Mouse (Mus musculus) MEL (cell line): ENCODE data around the gene Il4. TPM values are rescaled to one million over a fixed set of nuclear protein-coding genes. Genes with fewer than 3 reads are reported as not detected.
A peak's percentile ranks its signal among the peaks of the same experiment; 100 is the strongest.

Experiments
- DNase-seq: peaks from one replicate; pipeline ENCODE4 v3.0.0; 2011; ENCODE audit warnings: low read depth, low spot score
- H3K27ac ChIP-seq: 2 replicates; pipeline ENCODE4 v1.5.1; 2012; ENCODE audit warnings: low read depth, mild to moderate bottlenecking, control low read depth, low read length, moderate library complexity; ENCODE audit not compliant: control insufficient read depth
- H3K27me3 ChIP-seq, 2 experiments: fragments of 150-350 bp in 1 of 2; sonication (generic) in 1 of 2; 2 replicates each; pipeline ENCODE4 v1.6.1; 2012; ENCODE audit warnings: low read length in 2 of 2, mild to moderate bottlenecking in 2 of 2, improper control_type of control experiment in 1 of 2, moderate library complexity in 1 of 2; ENCODE audit not compliant: insufficient read depth in 2 of 2, control insufficient read depth in 1 of 2
- H3K36me3 ChIP-seq, 2 experiments: 2 replicates each; pipeline ENCODE4 v1.6.1; 2012 to 2014; ENCODE audit warnings: low read length in 2 of 2, improper control_type of control experiment in 1 of 2, inconsistent platforms in 1 of 2, mild to moderate bottlenecking in 1 of 2; ENCODE audit not compliant: insufficient read depth in 2 of 2, control insufficient read depth in 1 of 2
- H3K4me1 ChIP-seq, 2 experiments: fragments of 150-350 bp in 1 of 2; sonication (generic) in 1 of 2; 2 replicates each; pipeline ENCODE4 v1.6.1; 2012; ENCODE audit warnings: low read length in 2 of 2, improper control_type of control experiment in 1 of 2, mild to moderate bottlenecking in 1 of 2; ENCODE audit not compliant: insufficient read depth in 2 of 2, control insufficient read depth in 1 of 2
- H3K4me3 ChIP-seq, 2 experiments: fragments of 150-350 bp in 1 of 2; sonication (generic) in 1 of 2; 2 replicates each; pipeline ENCODE4 v1.5.1; 2012; ENCODE audit warnings: low read depth in 2 of 2, low read length in 2 of 2, mild to moderate bottlenecking in 2 of 2, moderate library complexity in 2 of 2, control low read depth in 1 of 2, improper control_type of control experiment in 1 of 2; ENCODE audit not compliant: control insufficient read depth in 1 of 2, insufficient read depth in 1 of 2
- H3K79me2 ChIP-seq: 2 replicates; pipeline ENCODE4 v1.6.1; 2012; ENCODE audit warnings: mild to moderate bottlenecking, low read length, moderate library complexity; ENCODE audit not compliant: control insufficient read depth, poor library complexity, insufficient read depth
- H3K9ac ChIP-seq: 2 replicates; pipeline ENCODE4 v1.6.1; 2012; ENCODE audit warnings: low read depth, mild to moderate bottlenecking, control low read depth, low read length, moderate library complexity; ENCODE audit not compliant: control insufficient read depth, poor library complexity, severe bottlenecking
- H3K9me3 ChIP-seq: fragments of 150-350 bp; sonication (generic); replicated peaks from 2 replicates; pipeline ENCODE4 v1.6.1; 2012; ENCODE audit warnings: mild to moderate bottlenecking, low read length, improper control_type of control experiment, moderate library complexity; ENCODE audit not compliant: insufficient read depth
- BHLHE40 ChIP-seq: IDR thresholded peaks from 2 replicates; pipeline ENCODE4 v1.6.1; 2012; ENCODE audit warnings: low read depth, mild to moderate bottlenecking, inconsistent platforms, low read length, improper control_type of control experiment, borderline replicate concordance
- CHD1 ChIP-seq: IDR thresholded peaks from 2 replicates; pipeline ENCODE4 v1.6.1; 2012; ENCODE audit warnings: low read depth, mild to moderate bottlenecking, inconsistent platforms, low read length, improper control_type of control experiment
- CHD2 ChIP-seq: IDR thresholded peaks from 2 replicates; pipeline ENCODE4 v1.6.1; 2011; ENCODE audit warnings: low read length, improper control_type of control experiment
- CTCF ChIP-seq, 3 experiments: IDR thresholded peaks in 2 of 3; conservative IDR thresholded peaks in 1 of 3; 2 replicates each; pipeline ENCODE4 v1.5.1; 2011 to 2012; ENCODE audit warnings: low read length in 3 of 3, low read depth in 2 of 3, mild to moderate bottlenecking in 2 of 3, improper control_type of control experiment in 1 of 3, inconsistent platforms in 1 of 3, mixed read lengths in 1 of 3, moderate library complexity in 1 of 3; ENCODE audit not compliant: control insufficient read depth in 1 of 3, insufficient read depth in 1 of 3, poor library complexity in 1 of 3, severe bottlenecking in 1 of 3
- E2F4 ChIP-seq: IDR thresholded peaks from 2 replicates; pipeline ENCODE4 v1.6.1; 2011; ENCODE audit warnings: low read depth, low read length, improper control_type of control experiment, borderline replicate concordance
- ELF1 ChIP-seq: IDR thresholded peaks from 2 replicates; pipeline ENCODE4 v1.6.1; 2014; ENCODE audit warnings: low read depth, mild to moderate bottlenecking, inconsistent platforms, low read length, improper control_type of control experiment, moderate library complexity
- EP300 ChIP-seq, 2 experiments: IDR thresholded peaks; 2 replicates each; pipeline ENCODE4 v1.6.1; 2011; ENCODE audit warnings: improper control_type of control experiment in 2 of 2, low read length in 2 of 2, low read depth in 1 of 2, mild to moderate bottlenecking in 1 of 2
- ETS1 ChIP-seq: IDR thresholded peaks from 2 replicates; pipeline ENCODE4 v1.6.1; 2012; ENCODE audit warnings: low read depth, mild to moderate bottlenecking, inconsistent platforms, low read length, improper control_type of control experiment, moderate library complexity
- GABPA ChIP-seq: IDR thresholded peaks from 2 replicates; pipeline ENCODE4 v1.6.1; 2012; ENCODE audit warnings: low read depth, mild to moderate bottlenecking, inconsistent platforms, low read length, improper control_type of control experiment, moderate library complexity
- GATA1 ChIP-seq: IDR thresholded peaks from 2 replicates; pipeline ENCODE4 v1.6.1; 2011; ENCODE audit warnings: low read depth, low read length, improper control_type of control experiment
- HCFC1 ChIP-seq: IDR thresholded peaks from 2 replicates; pipeline ENCODE4 v1.6.1; 2012; ENCODE audit warnings: low read depth, mild to moderate bottlenecking, inconsistent platforms, low read length, improper control_type of control experiment, moderate library complexity
- JUND ChIP-seq: IDR thresholded peaks from 2 replicates; pipeline ENCODE4 v1.6.1; 2011; ENCODE audit warnings: low read depth, mild to moderate bottlenecking, improper control_type of control experiment, low read length
- KAT2A ChIP-seq: conservative IDR thresholded peaks from 2 replicates; pipeline ENCODE4 v1.6.1; 2012; ENCODE audit warnings: low read depth, low read length, improper control_type of control experiment, inconsistent platforms
- MAFK ChIP-seq: IDR thresholded peaks from 2 replicates; pipeline ENCODE4 v1.6.1; 2011; ENCODE audit warnings: low read depth, mild to moderate bottlenecking, low read length, improper control_type of control experiment, borderline replicate concordance
- MAX ChIP-seq: IDR thresholded peaks from 2 replicates; pipeline ENCODE4 v1.6.1; 2011; ENCODE audit warnings: low read length, improper control_type of control experiment
- MAZ ChIP-seq: IDR thresholded peaks from 2 replicates; pipeline ENCODE4 v1.6.1; 2012; ENCODE audit warnings: low read depth, mild to moderate bottlenecking, inconsistent platforms, low read length, improper control_type of control experiment
- MEF2A ChIP-seq: IDR thresholded peaks from 2 replicates; pipeline ENCODE4 v1.6.1; 2014; ENCODE audit warnings: low read depth, mild to moderate bottlenecking, inconsistent platforms, low read length, improper control_type of control experiment; ENCODE audit not compliant: poor library complexity, insufficient replicate concordance, severe bottlenecking; ENCODE audit errors: extremely low read depth
- MXI1 ChIP-seq: IDR thresholded peaks from 2 replicates; pipeline ENCODE4 v1.6.1; 2011; ENCODE audit warnings: mild to moderate bottlenecking, low read depth, low read length, improper control_type of control experiment
- MYB ChIP-seq: IDR thresholded peaks from 2 replicates; pipeline ENCODE4 v1.6.1; 2011; ENCODE audit warnings: mild to moderate bottlenecking, low read depth, low read length, improper control_type of control experiment
- MYC ChIP-seq: IDR thresholded peaks from 2 replicates; pipeline ENCODE4 v1.6.1; 2011; ENCODE audit warnings: low read depth, mild to moderate bottlenecking, low read length, improper control_type of control experiment, moderate library complexity
- NRF1 ChIP-seq: IDR thresholded peaks from 2 replicates; pipeline ENCODE4 v1.6.1; 2014; ENCODE audit warnings: low read depth, mild to moderate bottlenecking, inconsistent platforms, low read length, improper control_type of control experiment, moderate library complexity; ENCODE audit not compliant: poor library complexity, insufficient read depth, severe bottlenecking
- POLR2A ChIP-seq, 2 experiments: IDR thresholded peaks; 2 replicates each; pipeline ENCODE4 v1.6.1; 2011 to 2012; ENCODE audit warnings: low read length in 2 of 2, mild to moderate bottlenecking in 2 of 2, control low read depth in 1 of 2, improper control_type of control experiment in 1 of 2, low read depth in 1 of 2, moderate library complexity in 1 of 2; ENCODE audit not compliant: control insufficient read depth in 1 of 2, insufficient read depth in 1 of 2, poor library complexity in 1 of 2
- POLR2AphosphoS2 ChIP-seq: IDR thresholded peaks from 2 replicates; pipeline ENCODE4 v1.6.1; 2011; ENCODE audit warnings: low read length, improper control_type of control experiment
- POLR2AphosphoS5 ChIP-seq: IDR thresholded peaks from 2 replicates; pipeline ENCODE4 v1.6.1; 2012; ENCODE audit warnings: low read depth, borderline replicate concordance, mild to moderate bottlenecking, inconsistent platforms, low read length, moderate library complexity, mixed read lengths
- RAD21 ChIP-seq: IDR thresholded peaks from 2 replicates; pipeline ENCODE4 v1.6.1; 2011; ENCODE audit warnings: mild to moderate bottlenecking, low read depth, low read length, improper control_type of control experiment
- RCOR1 ChIP-seq: IDR thresholded peaks from 2 replicates; pipeline ENCODE4 v1.6.1; 2012; ENCODE audit warnings: low read depth, mild to moderate bottlenecking, inconsistent platforms, low read length, improper control_type of control experiment
- SIN3A ChIP-seq: IDR thresholded peaks from 2 replicates; pipeline ENCODE4 v1.6.1; 2012; ENCODE audit warnings: low read length, improper control_type of control experiment, inconsistent platforms
- SMC3 ChIP-seq: IDR thresholded peaks from 2 replicates; pipeline ENCODE4 v1.6.1; 2011; ENCODE audit warnings: low read depth, low read length, improper control_type of control experiment
- TAL1 ChIP-seq: IDR thresholded peaks from 2 replicates; pipeline ENCODE4 v1.6.1; 2012; ENCODE audit warnings: mild to moderate bottlenecking, inconsistent platforms, low read length, moderate library complexity, mixed read lengths
- TBP ChIP-seq: IDR thresholded peaks from 2 replicates; pipeline ENCODE4 v1.8.0; 2011; ENCODE audit warnings: low read depth, low read length, improper control_type of control experiment
- TCF12 ChIP-seq: IDR thresholded peaks from 2 replicates; pipeline ENCODE4 v1.6.1; 2014; ENCODE audit warnings: low read depth, mild to moderate bottlenecking, inconsistent platforms, low read length, improper control_type of control experiment, moderate library complexity
- UBTF ChIP-seq: IDR thresholded peaks from 2 replicates; pipeline ENCODE4 v1.6.1; 2012; ENCODE audit warnings: low read depth, mild to moderate bottlenecking, inconsistent platforms, low read length, improper control_type of control experiment, moderate library complexity, borderline replicate concordance; ENCODE audit not compliant: insufficient read depth
- USF1 ChIP-seq: IDR thresholded peaks from 2 replicates; pipeline ENCODE4 v1.6.1; 2014; ENCODE audit warnings: low read depth, mild to moderate bottlenecking, inconsistent platforms, low read length, improper control_type of control experiment, moderate library complexity
- USF2 ChIP-seq, 2 experiments: IDR thresholded peaks; 2 replicates each; pipeline ENCODE4 v1.6.1; 2011 to 2012; ENCODE audit warnings: improper control_type of control experiment in 2 of 2, low read length in 2 of 2, borderline replicate concordance in 1 of 2, inconsistent platforms in 1 of 2, low read depth in 1 of 2, mild to moderate bottlenecking in 1 of 2; ENCODE audit not compliant: insufficient read depth in 1 of 2
- ZC3H11A ChIP-seq: IDR thresholded peaks from 2 replicates; pipeline ENCODE4 v1.6.1; 2012; ENCODE audit warnings: low read depth, mild to moderate bottlenecking, inconsistent platforms, low read length, improper control_type of control experiment
- ZKSCAN1 ChIP-seq: IDR thresholded peaks from 2 replicates; pipeline ENCODE4 v1.6.1; 2012; ENCODE audit warnings: low read depth, mild to moderate bottlenecking, inconsistent platforms, low read length, improper control_type of control experiment, moderate library complexity
- ZNF384 ChIP-seq: IDR thresholded peaks from 2 replicates; pipeline ENCODE4 v1.6.1; 2012; ENCODE audit warnings: low read depth, mild to moderate bottlenecking, inconsistent platforms, low read length, improper control_type of control experiment
- polyA plus RNA-seq, 2 experiments: library from polyadenylated mRNA; stranded (reverse) in 1 of 2; unstranded in 1 of 2; fragments of >175 nt in 1 of 2; fragments of >200 nt in 1 of 2; gene quantifications; 2 replicates each; pipeline versions ENCODE4 v1.2.1 to v1.2.4; 2012; ENCODE audit warnings: low replicate concordance in 2 of 2, low read depth in 1 of 2; ENCODE audit not compliant: insufficient read length in 2 of 2, insufficient read depth in 1 of 2, missing spikeins in 1 of 2
- total RNA-seq: library from RNA; depleted of rRNA; stranded (reverse); fragments of 300-350 nt; gene quantifications from 2 replicates; pipeline ENCODE4 v1.2.3, GENCODE M21; 2012

The Il4 gene
- total and polyA plus RNA-seq, 3 experiments = 4.3 to 10.4 TPM; not detected in 1

DNA sequence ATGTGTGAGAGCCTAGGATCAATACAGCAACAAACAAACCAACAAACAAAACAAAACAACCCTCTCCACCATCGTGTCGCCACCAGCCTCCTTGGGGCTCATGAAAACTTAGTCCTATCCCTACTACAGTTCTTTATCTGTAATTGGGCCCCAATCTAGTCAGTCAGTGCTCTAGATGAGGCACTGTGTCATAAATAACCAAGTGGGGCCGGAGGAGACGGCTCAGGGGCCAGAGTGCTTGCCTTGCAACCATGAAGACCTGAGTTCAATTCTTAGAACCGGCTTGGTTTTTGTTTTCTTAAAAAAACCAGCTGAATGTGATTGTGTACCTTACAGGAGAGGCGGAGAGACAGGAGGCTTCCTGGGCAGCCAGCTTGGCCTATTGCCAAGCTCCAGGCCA, 3.3 kb downstream of the Il4 start:
- peaks cover 30 to 40% of the 10 kb centered on the region in 2 experiments for H3K4me1 ChIP-seq
- H3K36me3 ChIP-seq = peaks cover 0 to 38% of the 10 kb centered on the region in 2 experiments
- H3K9me3 ChIP-seq = no peaks in the 10 kb centered on the region
- H3K79me2 ChIP-seq = peaks cover 22% of the 10 kb centered on the region
- H3K9ac ChIP-seq = peak overlapping the region; percentile 88
- H3K27me3 ChIP-seq = no peaks in the 10 kb centered on the region
- peak overlapping the region; percentile 83 to 97 for H3K4me3 ChIP-seq
- H3K27ac ChIP-seq = peak overlapping the region; percentile 97
- DNase-seq = peak; percentile 71
- TF ChIP-seq ZNF384 (no peak), MEF2A (no peak), HCFC1 (no peak), EP300 (IDR thresholded peaks at IDR 0.05; ENCODE audit: low read depth in 1 of 2, low read length in 2 of 2) (peak in 1 of 2 experiments; percentile 51; a peak in 2 of 4 replicates), POLR2AphosphoS2 (no peak), POLR2AphosphoS5 (no peak), KAT2A (no peak), ELF1 (peak; percentile 21; the same call in 1 of the 2 replicates), CHD2 (no peak), GATA1 (peak; percentile 49), SMC3 (no peak), ETS1 (no peak), E2F4 (no peak), MAX (no peak), TCF12 (no peak; the same call in 1 of the 2 replicates), USF1 (no peak), MAZ (0 out of 2 replicates have a peak, but pooled peaks have one; percentile 48), MYC (no peak), NRF1 (no peak), RAD21 (no peak), TBP (peak; percentile 95), UBTF (no peak), ZC3H11A (no peak), USF2 (IDR thresholded peaks at IDR 0.05; ENCODE audit: borderline replicate concordance in 1 of 2, insufficient read depth in 1 of 2, low read depth in 1 of 2, low read length in 2 of 2) (no peak), SIN3A (peak; percentile 31; the same call in 1 of the 2 replicates), POLR2A (IDR thresholded peaks at IDR 0.05; ENCODE audit: control insufficient read depth in 1 of 2, insufficient read depth in 1 of 2, low read depth in 1 of 2, low read length in 2 of 2, poor library complexity in 1 of 2) (peak in 1 of 2 experiments; percentile 23; a peak in 1 of 4 replicates), MAFK (peak; percentile 44; the same call in 1 of the 2 replicates), BHLHE40 (0 out of 2 replicates have a peak, but pooled peaks have one; percentile 14), CHD1 (no peak), MYB (no peak), TAL1 (no peak), ZKSCAN1 (0 out of 2 replicates have a peak, but pooled peaks have one; percentile 7), CTCF (IDR thresholded peaks at IDR 0.05 in 2 of 3, conservative IDR thresholded peaks at IDR 0.05 in 1 of 3; ENCODE audit: control insufficient read depth in 1 of 3, insufficient read depth in 1 of 3, low read depth in 2 of 3, low read length in 3 of 3, poor library complexity in 1 of 3, severe bottlenecking in 1 of 3) (no peak), RCOR1 (no peak), GABPA (no peak), JUND (no peak), MXI1 (no peak; the same call in 1 of the 2 replicates)
